Mouse (Mus musculus) kidney, adult 2 months (tissue): ENCODE data around the gene Fut8. TPM values are rescaled to one million over a fixed set of nuclear protein-coding genes. Genes with fewer than 3 reads are reported as not detected.

ENCODE experiments used
- DNase-seq: peaks from one replicate; pipeline ENCODE4 v3.0.0; 2021
- H3K27ac ChIP-seq: fragments of 200-500 bp; 2 replicates; pipeline ENCODE4 v1.5.1; 2012; ENCODE audit warnings: low read depth, low read length, control low read depth, inconsistent platforms; ENCODE audit not compliant: insufficient read depth
- H3K27me3 ChIP-seq: fragments of 200-500 bp; replicated peaks from 2 replicates; pipeline ENCODE4 v1.6.1; 2012; ENCODE audit warnings: mild to moderate bottlenecking, moderate library complexity, low read length, inconsistent platforms; ENCODE audit not compliant: control insufficient read depth, insufficient read depth
- H3K36me3 ChIP-seq: fragments of 200-500 bp; 2 replicates; pipeline ENCODE4 v1.6.1; 2012; ENCODE audit warnings: mild to moderate bottlenecking, moderate library complexity, low read length, inconsistent platforms; ENCODE audit not compliant: control insufficient read depth, insufficient read depth
- H3K4me1 ChIP-seq: fragments of 200-500 bp; 2 replicates; pipeline ENCODE4 v1.6.1; 2011; ENCODE audit warnings: low read length; ENCODE audit not compliant: control insufficient read depth, insufficient read depth
- H3K4me3 ChIP-seq: fragments of 200-500 bp; 2 replicates; pipeline ENCODE4 v1.5.1; 2011; ENCODE audit warnings: mild to moderate bottlenecking, low read depth, low read length, control low read depth; ENCODE audit not compliant: insufficient read depth
- CTCF ChIP-seq: fragments of 200-500 bp; conservative IDR thresholded peaks from 2 replicates; pipeline ENCODE4 v1.5.1; 2011; ENCODE audit warnings: low read depth, mild to moderate bottlenecking, control low read depth, low read length, moderate library complexity, mixed read lengths; ENCODE audit not compliant: insufficient read depth, insufficient read length
- POLR2A ChIP-seq: fragments of 200-500 bp; IDR thresholded peaks from one replicate; pipeline ENCODE4 v1.6.1; 2011; ENCODE audit warnings: low read depth, low read length, control low read depth
- WGBS: fragments of 180-500 bp; shearing (Covaris S2); methylation state at CpG from one replicate; pipeline ENCODE4 v1.1.7; 2018; 5-methylcytosine and 5-hydroxymethylcytosine counted together
- polyA plus RNA-seq: library from polyadenylated mRNA; depleted of rRNA; stranded (reverse); fragments of >200 nt; gene quantifications from 2 replicates; pipeline ENCODE4 v1.2.3, GENCODE M21; 2012

The Fut8 gene
- polyA plus RNA-seq, 1 experiment = 21.3 TPM

DNA sequence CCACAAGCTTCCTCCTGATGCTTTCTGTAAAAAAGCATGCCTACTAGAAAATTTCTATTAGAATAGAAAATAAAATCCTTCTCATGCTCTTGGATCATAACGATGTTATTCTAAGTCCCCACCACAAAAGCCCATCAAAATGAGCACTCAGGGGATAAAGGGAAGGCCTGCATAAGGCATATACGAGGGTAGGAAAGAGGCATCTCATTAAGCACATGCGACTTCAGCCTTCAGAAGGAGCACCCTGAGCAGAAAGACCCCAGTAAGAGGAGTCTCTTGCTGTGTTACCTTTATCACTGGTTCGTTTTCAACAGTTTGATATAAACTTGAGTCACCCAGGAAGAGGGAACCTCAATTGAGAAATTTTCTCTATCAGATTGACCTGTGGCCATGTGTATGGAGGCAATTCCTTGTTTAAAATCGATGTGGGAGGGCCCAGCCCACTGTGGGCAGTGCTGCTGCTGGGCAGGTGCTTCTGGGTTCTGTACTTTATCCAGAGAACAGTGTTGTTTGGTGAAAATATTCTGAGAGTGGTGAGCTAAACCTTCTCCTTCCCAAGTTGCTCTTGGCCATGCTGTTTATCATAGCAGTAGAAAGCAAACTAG lies 29.2 kb upstream of the Fut8 start:
- Histone ChIP-seq H3K4me1 (peaks cover 4% of the 10 kb centered on the region; the same call in 1 of the 2 replicates), H3K27ac (no peak overlapping the region), H3K36me3 (no peaks in the 10 kb centered on the region), H3K4me3 (no peak overlapping the region), H3K27me3 (no peaks in the 10 kb centered on the region)
- DNase-seq = no peak
- 79% methylated on average over 5 of the region's 5 CpGs for WGBS
- no peak for TF ChIP-seq CTCF
- TF ChIP-seq POLR2A = no peak

DNA sequence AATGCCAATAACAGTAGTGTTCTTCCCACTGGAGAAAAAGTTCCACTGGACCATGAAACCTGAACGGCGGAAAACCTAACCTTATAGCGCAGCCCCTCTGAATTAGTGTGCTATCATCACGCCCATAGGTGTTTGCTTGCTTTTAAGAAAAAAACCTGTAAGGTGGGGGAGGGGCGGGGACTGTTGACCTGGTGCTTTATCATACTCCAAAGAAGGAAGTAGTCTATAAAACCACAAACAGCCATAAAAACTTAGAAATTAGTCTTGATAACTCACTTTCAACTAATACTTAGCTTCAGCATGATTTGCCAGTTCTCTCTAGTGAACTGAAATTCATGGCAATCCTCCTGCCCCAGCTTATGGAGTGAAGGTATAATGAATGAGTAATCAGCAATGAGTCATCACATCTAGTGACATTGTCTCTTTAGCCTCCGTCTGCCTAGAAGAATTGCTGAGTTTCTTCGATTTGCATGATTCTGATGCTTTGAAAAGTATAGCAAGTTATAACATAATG lies 26.2 kb upstream of the Fut8 start:
- Histone ChIP-seq H3K27ac (no peak overlapping the region), H3K36me3 (no peaks in the 10 kb centered on the region), H3K4me3 (no peak overlapping the region), H3K27me3 (no peaks in the 10 kb centered on the region), H3K4me1 (peaks cover 12% of the 10 kb centered on the region; the same call in 1 of the 2 replicates)
- 83% methylated on average over 7 of the region's 7 CpGs for WGBS
- DNase-seq = no peak
- TF ChIP-seq POLR2A (no peak), CTCF (no peak)

DNA sequence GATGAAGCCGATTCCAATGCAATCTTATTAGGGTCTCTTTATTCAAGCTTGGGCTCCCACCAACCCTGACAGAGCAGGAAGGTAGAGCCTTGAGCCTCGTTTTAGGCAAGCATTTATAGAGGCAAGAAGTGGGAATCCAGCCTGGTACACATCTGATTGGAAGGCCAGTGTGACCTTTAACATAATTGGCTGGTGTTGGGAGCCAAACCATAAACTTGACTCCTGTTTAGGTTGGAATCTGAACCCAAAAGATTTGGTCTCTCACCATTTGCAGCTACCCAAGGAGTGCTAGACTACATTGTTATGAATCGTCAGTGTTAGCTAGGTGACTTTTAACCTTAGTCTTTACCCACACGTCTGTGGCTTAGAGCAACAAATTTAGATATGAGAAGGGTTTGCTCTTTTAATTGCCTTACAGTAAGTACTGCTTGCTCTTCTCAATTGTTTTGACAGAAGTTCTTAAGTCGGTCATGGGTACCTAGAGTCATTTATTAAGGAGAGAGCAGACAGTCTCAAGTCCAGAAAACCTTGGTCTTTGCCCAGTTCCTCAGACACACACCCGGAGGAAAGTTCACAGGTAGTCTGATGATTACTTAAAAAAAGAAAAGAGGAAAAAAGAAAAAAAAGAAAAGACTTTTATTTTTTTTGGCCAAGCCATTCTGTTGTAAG lies 23.9 kb upstream of the Fut8 start:
- no peak for TF ChIP-seq CTCF
- TF ChIP-seq POLR2A = no peak
- Histone ChIP-seq H3K27ac (peak overlapping the region; percentile 97), H3K36me3 (no peaks in the 10 kb centered on the region), H3K27me3 (no peaks in the 10 kb centered on the region), H3K4me3 (no peak overlapping the region), H3K4me1 (peaks cover 14% of the 10 kb centered on the region; the same call in 1 of the 2 replicates)
- DNase-seq = peak; percentile 87
- WGBS = 46% methylated on average over 6 of the region's 6 CpGs

DNA sequence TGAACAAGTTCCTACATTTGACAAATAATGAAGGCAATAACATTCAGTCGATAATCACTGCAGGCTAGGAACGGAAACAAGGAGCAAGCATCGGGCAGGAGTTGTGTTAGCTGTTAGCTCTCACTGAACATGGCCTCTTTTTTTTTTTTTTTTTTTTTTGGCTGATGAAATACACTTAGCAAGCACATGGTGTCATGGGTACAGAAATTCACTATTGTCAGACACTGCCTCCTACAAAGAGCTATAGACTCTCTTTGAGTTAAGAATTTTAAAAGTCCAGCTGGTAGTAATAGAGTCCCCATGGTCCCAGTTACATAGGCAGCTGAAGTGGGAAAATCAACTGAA lies 23.4 kb upstream of the Fut8 start:
- WGBS = 63% methylated on average over 3 of the region's 3 CpGs
- DNase-seq = no peak
- H3K4me1 ChIP-seq = peaks cover 14% of the 10 kb centered on the region; the same call in 1 of the 2 replicates
- H3K27me3 ChIP-seq = no peaks in the 10 kb centered on the region
- H3K36me3 ChIP-seq = no peaks in the 10 kb centered on the region
- H3K4me3 ChIP-seq = no peak overlapping the region
- peak overlapping the region; percentile 85 for H3K27ac ChIP-seq
- TF ChIP-seq CTCF (no peak), POLR2A (no peak)

DNA sequence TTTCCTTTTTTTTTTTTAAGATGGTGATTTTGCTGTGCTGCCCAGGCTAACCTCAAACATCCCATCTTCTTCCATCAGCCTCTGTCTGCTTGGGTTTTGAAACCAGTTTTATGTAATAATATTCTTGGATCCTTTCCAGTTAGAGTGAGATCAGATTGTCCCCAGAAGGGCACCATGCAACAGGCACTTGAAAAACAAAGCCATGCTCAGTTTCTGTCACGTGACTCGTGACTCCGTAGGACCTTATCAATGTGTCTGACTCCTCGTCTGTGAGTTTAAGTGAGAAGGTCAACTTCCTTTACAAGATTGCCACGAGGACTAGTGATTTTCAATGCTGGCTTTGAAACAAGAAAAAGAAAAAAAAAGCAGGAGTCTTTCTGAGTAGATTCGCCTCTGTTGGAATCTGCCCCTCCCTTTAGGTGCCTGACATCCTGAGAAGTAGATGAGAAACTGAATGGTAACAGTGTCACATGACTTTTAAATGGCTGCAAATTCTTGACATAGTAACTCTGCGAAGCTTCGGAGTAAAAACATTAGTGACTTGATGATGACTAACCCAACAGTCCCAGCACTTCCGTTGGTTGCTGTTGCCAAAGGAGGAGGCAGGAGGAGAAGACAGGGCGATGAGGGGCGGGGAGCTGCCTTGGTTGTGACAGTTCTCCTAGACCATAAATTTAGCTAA lies 21.3 kb upstream of the Fut8 start:
- no peak overlapping the region; the same call in 1 of the 2 replicates for H3K27ac ChIP-seq
- no peaks in the 10 kb centered on the region for H3K36me3 ChIP-seq
- H3K27me3 ChIP-seq = no peaks in the 10 kb centered on the region
- peaks cover 14% of the 10 kb centered on the region; the same call in 1 of the 2 replicates for H3K4me1 ChIP-seq
- no peak overlapping the region for H3K4me3 ChIP-seq
- TF ChIP-seq POLR2A (no peak), CTCF (no peak)
- DNase-seq = peak; percentile 36
- WGBS = 47% methylated on average over 11 of the region's 11 CpGs

DNA sequence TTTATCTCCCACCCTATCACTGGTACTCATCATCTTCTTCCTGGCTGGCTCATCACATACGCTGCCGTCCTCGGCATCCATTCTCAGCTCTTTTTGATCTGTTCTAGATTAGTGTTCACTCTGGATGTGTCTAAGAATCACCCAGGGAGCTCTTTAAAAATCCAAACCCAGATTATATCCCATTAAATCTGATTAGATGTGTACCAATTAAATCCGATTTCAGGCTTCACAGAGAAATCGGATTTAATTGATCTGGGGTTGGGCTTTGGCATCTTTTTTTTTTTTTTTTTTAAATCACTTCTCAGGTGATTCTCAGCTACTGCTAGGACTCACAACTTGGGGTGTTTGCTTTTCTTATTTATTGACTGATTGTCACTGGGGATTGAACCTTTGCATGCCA lies 17.3 kb upstream of the Fut8 start:
- TF ChIP-seq CTCF (no peak), POLR2A (no peak)
- H3K27me3 ChIP-seq = no peaks in the 10 kb centered on the region
- no peak overlapping the region for H3K4me3 ChIP-seq
- DNase-seq = no peak
- no peak overlapping the region for H3K27ac ChIP-seq
- H3K36me3 ChIP-seq = no peaks in the 10 kb centered on the region
- H3K4me1 ChIP-seq = peaks cover 5% of the 10 kb centered on the region; the same call in 1 of the 2 replicates
- WGBS = 90% methylated on average over 5 of the region's 5 CpGs

DNA sequence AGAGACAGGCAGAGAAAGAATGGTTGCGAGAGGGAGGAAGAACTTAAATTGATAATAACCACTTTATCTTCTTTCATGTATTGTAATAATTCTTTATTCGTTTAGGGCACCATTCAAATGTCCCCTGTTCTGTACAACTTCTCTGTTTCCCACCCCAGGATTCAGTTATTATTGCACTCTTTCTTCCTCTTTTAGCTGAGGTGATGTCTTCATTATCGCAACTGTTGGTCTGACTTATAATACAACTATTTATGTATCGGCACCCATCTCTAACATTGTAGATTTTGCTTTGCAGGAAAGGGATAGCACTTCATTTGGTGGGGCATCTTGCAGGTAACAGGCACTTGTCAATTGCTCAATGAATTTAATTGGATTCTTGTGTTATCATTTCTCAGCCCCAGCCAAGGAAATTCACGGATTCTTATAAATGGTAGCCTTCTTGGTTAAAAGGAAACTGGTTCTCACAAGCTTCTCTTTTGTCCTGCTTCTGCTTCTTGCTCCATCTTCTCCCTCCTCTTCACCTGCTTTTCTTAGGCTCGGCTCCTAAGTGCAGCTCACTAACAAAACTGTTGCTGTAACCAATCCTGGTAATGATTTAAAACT lies 15.6 kb upstream of the Fut8 start:
- no peak for DNase-seq
- Histone ChIP-seq H3K27me3 (no peaks in the 10 kb centered on the region), H3K4me1 (no peaks in the 10 kb centered on the region), H3K27ac (no peak overlapping the region), H3K36me3 (no peaks in the 10 kb centered on the region), H3K4me3 (no peak overlapping the region)
- WGBS = 74% methylated on average over 6 of the region's 6 CpGs
- TF ChIP-seq POLR2A (no peak), CTCF (no peak)
